Comparison of ENCODE assay signal across 14 mouse cellular contexts in the genomic region with DNA sequence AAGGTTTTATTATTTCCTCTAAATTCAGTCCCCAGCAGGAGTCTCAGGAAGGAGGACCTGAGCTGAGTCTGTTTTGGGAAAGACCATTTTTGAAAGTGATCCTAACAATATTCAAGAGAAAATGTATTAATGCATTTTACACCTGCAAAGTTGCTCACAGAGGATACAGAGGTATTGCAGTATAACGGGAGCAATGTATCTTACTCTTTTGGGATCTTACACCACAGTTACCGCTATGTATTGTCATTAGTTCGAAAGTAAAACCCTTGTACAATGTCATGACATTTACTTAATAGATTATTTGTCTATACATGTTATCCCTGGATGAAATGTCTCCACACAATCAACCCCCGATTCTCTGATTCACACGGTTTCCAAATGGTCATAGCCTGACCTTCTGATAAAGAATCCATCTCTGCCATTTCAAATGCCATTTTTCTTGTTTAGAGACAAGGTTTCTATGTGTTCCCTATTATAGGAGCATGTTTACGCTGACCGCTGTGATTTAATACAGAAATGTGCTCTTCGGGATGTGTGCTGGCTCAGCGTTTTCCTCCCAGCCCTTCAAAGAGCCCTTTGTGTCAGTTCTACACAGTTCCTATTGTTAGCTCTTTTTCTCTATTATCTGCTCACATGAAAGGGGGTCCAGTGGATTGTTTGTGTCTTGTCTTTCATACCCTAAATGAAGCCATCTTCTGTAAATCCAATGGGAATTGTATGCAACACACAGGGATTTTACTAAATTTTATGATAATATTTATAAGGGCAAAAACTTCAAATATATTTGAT. TPM values are rescaled to one million over a fixed set of nuclear protein-coding genes. Genes with fewer than 3 reads are reported as not detected.
DNase-seq lines count a peak whose midpoint lies in the region; ATAC-seq and TF ChIP-seq lines count a peak whose summit lies in the region.
"Had no signal": no experiment of that assay in that cellular context is flagged by ENCODE, and none has a peak within 500 bp of the region (broad histone marks: within the 10 kb centered on the region; RNA-seq: fewer than 3 reads in every experiment).

No protein-coding gene starts in this region.

- no peak for TF ChIP-seq CTCF in forebrain, postnatal 0 days (IDR thresholded peaks at IDR 0.05; ENCODE audit: low read depth)

- no peak overlapping the region for H3K4me2 ChIP-seq in forebrain, postnatal 0 days (ENCODE audit: low read depth)

- H3K27me3 ChIP-seq in forebrain, postnatal 0 days (ENCODE audit: insufficient read depth, low read length): no peaks in the 10 kb centered on the region

- no peaks in the 10 kb centered on the region for H3K36me3 ChIP-seq in forebrain, postnatal 0 days (ENCODE audit: insufficient read depth)

- no peak overlapping the region for H3K27ac ChIP-seq in forebrain, postnatal 0 days (ENCODE audit: low read depth, low read length)

- ATAC-seq in forebrain, postnatal 0 days: peak; percentile 40; the same call in 1 of the 2 replicates

- no peak overlapping the region for H3K4me3 ChIP-seq in forebrain, postnatal 0 days (ENCODE audit: low read depth, low read length)

- 42% methylated on average over 9 of the region's 9 CpGs for WGBS in forebrain, postnatal 0 days

- no peak overlapping the region for H3K9ac ChIP-seq in forebrain, postnatal 0 days

- no peaks in the 10 kb centered on the region for H3K4me1 ChIP-seq in forebrain, postnatal 0 days (ENCODE audit: insufficient read depth)

- no peaks in the 10 kb centered on the region for H3K9me3 ChIP-seq in forebrain, postnatal 0 days (ENCODE audit: low read length)

- peak; percentile 2 to 15 for DNase-seq in left cerebral cortex, adult 9 months (ENCODE audit: low spot score in 2 of 2)
- DNase-seq in left cerebral cortex, postnatal 25 days (ENCODE audit: low spot score in 2 of 2): no peak
- no peak for DNase-seq in forebrain, postnatal 0 days
- DNase-seq in mesoderm, embryonic 11.5 days (ENCODE audit: low read depth, low spot score): peak; percentile 52
- peak; percentile 34 for DNase-seq in telencephalon, adult 2 months (ENCODE audit: low read depth, low spot score)
- DNase-seq in spleen, postnatal 14 days (ENCODE audit: low spot score in 2 of 2): no peak
- DNase-seq in thymus, postnatal 25 days: no peak
- DNase-seq: cerebellum, postnatal 10 days; heart, postnatal 10 days; kidney, adult 2 months had no signal

- intact Hi-C loops in left cerebral cortex, postnatal 25 days (cut with DNase I): no loop called here

RNA-seq across cellular contexts. Expression of a gene that starts 37.4 kb away (rescaled TPM):
- total RNA-seq in left cerebral cortex, postnatal 25 days (2021): 100 to 1,000 TPM; 161 to 177 TPM
- total RNA-seq in forebrain, postnatal 0 days (2014; rRNA removed): 75.7 and 83.8 TPM in 2 replicates
- 25.7 and 30.9 TPM in 2 replicates for polyA plus RNA-seq in forebrain, postnatal 0 days (2015; fragmentation: Nextera tagmentation; extraction: Ambion mirVana)

RNA-seq across cellular contexts. Expression of a gene that starts 56.9 kb away (rescaled TPM):
- not detected for total RNA-seq in left cerebral cortex, postnatal 25 days (2021)
- total RNA-seq in forebrain, postnatal 0 days (2014; rRNA removed): not detected in 2 replicates
- polyA plus RNA-seq in forebrain, postnatal 0 days (2015; fragmentation: Nextera tagmentation; extraction: Ambion mirVana): not detected in 2 replicates
- total RNA-seq: heart, postnatal 10 days; liver, adult 2 months had no signal
- polyA plus RNA-seq: gonadal fat pad, adult 2 months; kidney, adult 2 months; liver, adult 2 months; spleen, adult 2 months; thymus, postnatal 0 days had no signal

Comparison
In these comparisons a context has a peak if more than half of its experiments do, and no peak if none do; other contexts are left out.
1. DNase-seq: peak in left cerebral cortex, adult 9 months (2 of 2), mesoderm, embryonic 11.5 days (single experiment) and telencephalon, adult 2 months (single experiment); none in left cerebral cortex, postnatal 25 days (0 of 2), forebrain, postnatal 0 days (single experiment), spleen, postnatal 14 days (0 of 2) and thymus, postnatal 25 days (single experiment).